Mouse (Mus musculus) heart, embryonic 14.5 days (tissue): ENCODE data around the gene Dcpp2. TPM values are rescaled to one million over a fixed set of nuclear protein-coding genes. Genes with fewer than 3 reads are reported as not detected.
"Not testable (repeated sequence)": the region's sequence is repeated elsewhere in the genome, so short reads cannot be mapped to it uniquely, and the experiment has no call there.

Experiments used
- ATAC-seq: fragments of 200-750 bp; cut with Nextera tagmentation; 2 replicates; pipeline ENCODE4 v1.8.0; 2017; ENCODE audit warnings: low read depth, moderate TSS enrichment; ENCODE audit not compliant: insufficient number of reproducible peaks, insufficient read depth, low FRiP score
- H3K27ac ChIP-seq, 2 experiments: fragments of 200-500 bp in 1 of 2; fragments of 300-500 bp in 1 of 2; sonication (generic) in 1 of 2; replicated peaks in 1 of 2; 2 replicates each; pipeline ENCODE4 v1.5.1; 2012 to 2014; ENCODE audit warnings: low read depth in 2 of 2, low read length in 2 of 2, control low read depth in 1 of 2, mild to moderate bottlenecking in 1 of 2, mixed read lengths in 1 of 2; ENCODE audit not compliant: control insufficient read depth in 1 of 2, insufficient read depth in 1 of 2
- H3K27me3 ChIP-seq: fragments of 300-500 bp; sonication (generic); 2 replicates; pipeline ENCODE4 v1.6.1; 2014; ENCODE audit warnings: mild to moderate bottlenecking, low read length, control low read depth; ENCODE audit not compliant: control insufficient read depth, insufficient read depth
- H3K36me3 ChIP-seq: fragments of 300-500 bp; sonication (generic); 2 replicates; pipeline ENCODE4 v1.6.1; 2014; ENCODE audit warnings: mild to moderate bottlenecking, control low read depth, low read length, mixed read lengths; ENCODE audit not compliant: control insufficient read depth, insufficient read depth
- H3K4me1 ChIP-seq, 2 experiments: fragments of 200-500 bp in 1 of 2; fragments of 300-500 bp in 1 of 2; sonication (generic) in 1 of 2; 2 replicates each; pipeline ENCODE4 v1.6.1; 2012 to 2014; ENCODE audit warnings: low read length in 2 of 2, control low read depth in 1 of 2, mixed read lengths in 1 of 2; ENCODE audit not compliant: control insufficient read depth in 2 of 2, insufficient read depth in 2 of 2
- H3K4me2 ChIP-seq: fragments of 300-500 bp; sonication (generic); 2 replicates; pipeline ENCODE4 v1.6.1; 2014; ENCODE audit warnings: mild to moderate bottlenecking, low read length
- H3K4me3 ChIP-seq, 2 experiments: fragments of 200-500 bp in 1 of 2; fragments of 300-500 bp in 1 of 2; sonication (generic) in 1 of 2; 2 replicates each; pipeline ENCODE4 v1.5.1; 2012 to 2014; ENCODE audit warnings: low read length in 2 of 2, mild to moderate bottlenecking in 2 of 2, control low read depth in 1 of 2, low read depth in 1 of 2, moderate library complexity in 1 of 2; ENCODE audit not compliant: control insufficient read depth in 1 of 2, insufficient read depth in 1 of 2
- H3K9ac ChIP-seq: fragments of 300-500 bp; sonication (generic); 2 replicates; pipeline ENCODE4 v1.6.1; 2014; ENCODE audit warnings: mild to moderate bottlenecking, low read length
- H3K9me3 ChIP-seq: fragments of 300-500 bp; sonication (generic); 2 replicates; pipeline ENCODE4 v1.6.1; 2016; ENCODE audit warnings: low read length, control low read depth; ENCODE audit not compliant: control insufficient read depth
- WGBS: fragments of 180-500 bp; shearing (Covaris S2); extraction: QIAGEN DNeasy Blood & Tissue Kit; methylation state at CpG from one replicate; pipeline ENCODE4 v1.1.7; 2014; 5-methylcytosine and 5-hydroxymethylcytosine counted together
- polyA plus RNA-seq: library from polyadenylated mRNA; unstranded; fragments of >200 nt; fragmentation: Nextera tagmentation; extraction: Ambion mirVana; gene quantifications from 2 replicates; pipeline ENCODE4 v1.2.1, GENCODE M21; 2014

Gene Dcpp2
- polyA plus RNA-seq, 1 experiment from 2014 or later: not detected

- 69% methylated on average over 5 of the region's 5 CpGs for WGBS
- ATAC-seq: no peak
- H3K36me3 ChIP-seq: no peaks in the 10 kb centered on the region
- H3K27me3 ChIP-seq: no peaks in the 10 kb centered on the region
- no peak overlapping the region for H3K9ac ChIP-seq
- no peak overlapping the region for H3K4me2 ChIP-seq
- H3K9me3 ChIP-seq: no peaks in the 10 kb centered on the region
- no peak overlapping the region for H3K4me3 ChIP-seq
- H3K27ac ChIP-seq: no peak overlapping the region
- no peaks in the 10 kb centered on the region for H3K4me1 ChIP-seq
Observed at GRCm38 (mm10) chr17:23931157-23931556, 50.5 kb downstream of the Dcpp2 start.

DNA sequence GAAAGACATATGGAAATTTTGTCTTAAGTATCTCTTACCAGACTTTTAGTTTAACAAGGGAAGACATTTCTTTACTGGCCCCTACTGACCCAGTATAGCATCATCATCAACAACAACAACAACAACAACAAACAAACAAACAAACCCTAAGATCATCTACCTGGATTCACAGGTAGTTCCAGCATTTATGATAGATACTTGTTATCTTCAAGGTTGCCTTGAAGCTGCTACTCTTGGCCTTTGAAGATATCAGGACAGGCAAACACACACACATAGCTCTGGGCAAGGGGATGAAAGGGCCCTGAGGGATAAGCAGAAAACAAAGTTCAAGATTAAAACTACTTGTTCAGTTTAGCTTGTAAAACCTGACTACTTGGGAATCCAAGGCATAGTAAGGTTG is 60.7 kb downstream of the Dcpp2 start, which contains the start of gene Sbp:
Gene Sbp (plus strand): TSS at position 301 of the 400 bp plus-strand sequence.
- H3K9ac ChIP-seq: no peak within 1 kb of the TSS
- H3K27me3 ChIP-seq: no peaks in the 10 kb centered on the region; the same call in 1 of the 2 replicates
- H3K4me1 ChIP-seq: no peaks in the 10 kb centered on the region
- H3K4me2 ChIP-seq: no peak within 1 kb of the TSS
- no peak within 1 kb of the TSS for H3K27ac ChIP-seq
- no peak within 1 kb of the TSS for H3K4me3 ChIP-seq
- no peaks in the 10 kb centered on the region for H3K36me3 ChIP-seq
- H3K9me3 ChIP-seq: no peaks in the 10 kb centered on the region
- ATAC-seq: no peak

DNA sequence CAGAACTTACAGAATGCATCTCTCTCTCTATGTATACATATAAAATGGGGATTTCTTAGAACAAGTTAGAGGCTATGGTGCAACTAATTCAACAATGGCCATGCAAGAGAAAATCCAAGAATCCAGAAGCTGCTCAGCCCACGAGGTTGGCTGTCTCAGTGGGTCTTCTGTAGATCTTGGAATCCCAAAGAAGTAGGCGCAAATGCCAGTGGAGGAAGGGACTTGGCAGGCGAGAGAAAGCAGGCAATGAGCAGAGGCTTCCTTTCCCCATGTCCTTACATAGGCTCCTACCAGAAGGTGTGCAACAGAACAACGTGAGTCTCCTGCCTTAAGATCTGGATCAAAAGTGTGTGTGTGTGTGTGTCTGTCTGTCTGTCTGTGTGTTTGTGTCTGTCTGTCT is 66.8 kb downstream of the Dcpp2 start:
- not testable (repeated sequence) for H3K9me3 ChIP-seq, H3K27me3 ChIP-seq, H3K36me3 ChIP-seq, H3K4me2 ChIP-seq, H3K4me3 ChIP-seq, H3K27ac ChIP-seq, H3K4me1 ChIP-seq, H3K9ac ChIP-seq, ATAC-seq
- 72% methylated on average over 4 of the region's 4 CpGs for WGBS

- Histone ChIP-seq H3K9me3 (no peaks in the 10 kb centered on the region), H3K27ac (no peak overlapping the region), H3K4me3 (no peak overlapping the region), H3K9ac (no peak overlapping the region), H3K36me3 (no peaks in the 10 kb centered on the region), H3K4me1 (no peaks in the 10 kb centered on the region), H3K27me3 (no peaks in the 10 kb centered on the region), H3K4me2 (no peak overlapping the region)
- WGBS: 77% methylated on average over 2 of the region's 2 CpGs
- ATAC-seq: no peak
Observed at GRCm38 (mm10) chr17:23949068-23949467, 68.4 kb downstream of the Dcpp2 start.

Other genes starting within 250 kb of the Dcpp2 start
- gene Mmp25, start 235.6 kb upstream of the Dcpp2 start, polyA plus RNA-seq: 0.26 and 0.70 TPM in 2 replicates
- 0.15 and 0.16 TPM in 2 replicates for gene Bicdl2, start 220.4 kb upstream of the Dcpp2 start, polyA plus RNA-seq
- gene Hcfc1r1, start 207.3 kb upstream of the Dcpp2 start, polyA plus RNA-seq: 403 and 405 TPM in 2 replicates
- 31.1 and 35.0 TPM in 2 replicates for gene Thoc6, start 207.0 kb upstream of the Dcpp2 start, polyA plus RNA-seq
- 107 and 114 TPM in 2 replicates for gene Tnfrsf12a, start 203.4 kb upstream of the Dcpp2 start, polyA plus RNA-seq
- gene Cldn6, start 201.6 kb upstream of the Dcpp2 start, polyA plus RNA-seq: 0.42 TPM in 1 of 2 replicates, not detected in the other
- 0.14 TPM in 1 of 2 replicates, not detected in the other for gene Cldn9, start 196.9 kb upstream of the Dcpp2 start, polyA plus RNA-seq
- gene 1520401A03Rik, start 158.1 kb upstream of the Dcpp2 start, polyA plus RNA-seq: not detected in 2 replicates
- gene Pkmyt1, start 154.5 kb upstream of the Dcpp2 start, polyA plus RNA-seq: 27.2 and 28.1 TPM in 2 replicates
- 10.6 and 12.7 TPM in 2 replicates for gene Paqr4, start 140.0 kb upstream of the Dcpp2 start, polyA plus RNA-seq
- gene Kremen2, start 135.0 kb upstream of the Dcpp2 start, polyA plus RNA-seq: not detected in 2 replicates
- 42.4 TPM in 2 replicates for gene Flywch1, start 109.3 kb upstream of the Dcpp2 start, polyA plus RNA-seq
- 4.4 and 5.1 TPM in 2 replicates for gene Flywch2, start 94.8 kb upstream of the Dcpp2 start, polyA plus RNA-seq
- gene Srrm2, start 90.3 kb upstream of the Dcpp2 start, polyA plus RNA-seq: 300 and 318 TPM in 2 replicates
- gene Elob, start 51.7 kb upstream of the Dcpp2 start, polyA plus RNA-seq: 950 and 1,075 TPM in 2 replicates
- gene Prss33, start 44.8 kb upstream of the Dcpp2 start, polyA plus RNA-seq: not detected in 2 replicates
- not detected in 2 replicates for gene Prss32, start 37.0 kb upstream of the Dcpp2 start, polyA plus RNA-seq
- not detected in 2 replicates for gene Prss41, start 36.7 kb upstream of the Dcpp2 start, polyA plus RNA-seq
- gene Prss21, start 12.8 kb upstream of the Dcpp2 start, polyA plus RNA-seq: not detected in 2 replicates
- not detected in 2 replicates for gene Dcpp1, start within 50 bp of the Dcpp2 start, polyA plus RNA-seq
- gene Dcpp3, start 36.6 kb downstream of the Dcpp2 start, polyA plus RNA-seq: 0.36 and 0.54 TPM in 2 replicates
- gene Sbp, start 60.8 kb downstream of the Dcpp2 start, polyA plus RNA-seq: not detected in 2 replicates
- gene Sbpl, start 74.4 kb downstream of the Dcpp2 start, polyA plus RNA-seq: not detected in 2 replicates
- gene Prss30, start 99.7 kb downstream of the Dcpp2 start, polyA plus RNA-seq: 0.26 TPM in 1 of 2 replicates, not detected in the other
- not detected in 2 replicates for gene Prss22, start 117.2 kb downstream of the Dcpp2 start, polyA plus RNA-seq
- gene Prss27, start 157.3 kb downstream of the Dcpp2 start, polyA plus RNA-seq: not detected in 2 replicates
- 28.8 and 35.4 TPM in 2 replicates for gene Kctd5, start 192.6 kb downstream of the Dcpp2 start, polyA plus RNA-seq